Mouse (Mus musculus) embryonic facial prominence, embryonic 12.5 days (tissue): Measurements from ENCODE around the gene Clmn. TPM values are rescaled to one million over a fixed set of nuclear protein-coding genes. Genes with fewer than 3 reads are reported as not detected.
"Not testable (repeated sequence)": the region's sequence is repeated elsewhere in the genome, so short reads cannot be mapped to it uniquely, and the experiment has no call there.

Experiments used
- ATAC-seq: fragments of 200-750 bp; cut with Nextera tagmentation; 2 replicates; pipeline ENCODE4 v1.8.0; 2017; ENCODE audit not compliant: insufficient number of reproducible peaks, insufficient read depth, low FRiP score, low TSS enrichment
- H3K27ac ChIP-seq: fragments of 300-500 bp; sonication (generic); 2 replicates; pipeline ENCODE4 v1.5.1; 2016; ENCODE audit warnings: mild to moderate bottlenecking
- H3K27me3 ChIP-seq: fragments of 300-500 bp; sonication (generic); 2 replicates; pipeline ENCODE4 v1.6.1; 2016; ENCODE audit warnings: mild to moderate bottlenecking, moderate library complexity
- H3K36me3 ChIP-seq: fragments of 300-500 bp; sonication (generic); 2 replicates; pipeline ENCODE4 v1.6.1; 2016; ENCODE audit warnings: mild to moderate bottlenecking
- H3K4me1 ChIP-seq: fragments of 300-500 bp; sonication (generic); 2 replicates; pipeline ENCODE4 v1.6.1; 2016
- H3K4me2 ChIP-seq: fragments of 300-500 bp; sonication (generic); replicated peaks from 2 replicates; pipeline ENCODE4 v1.6.1; 2016; ENCODE audit warnings: mild to moderate bottlenecking, moderate library complexity
- H3K4me3 ChIP-seq: fragments of 300-500 bp; sonication (generic); 2 replicates; pipeline ENCODE4 v1.5.1; 2016; ENCODE audit warnings: mild to moderate bottlenecking
- H3K9ac ChIP-seq: fragments of 300-500 bp; sonication (generic); 2 replicates; pipeline ENCODE4 v1.6.1; 2016; ENCODE audit warnings: mild to moderate bottlenecking, moderate library complexity
- H3K9me3 ChIP-seq: fragments of 300-500 bp; sonication (generic); 2 replicates; pipeline ENCODE4 v1.6.1; 2016; ENCODE audit warnings: mild to moderate bottlenecking, moderate library complexity
- WGBS: fragments of 180-500 bp; shearing (Covaris S2); methylation state at CpG from one replicate; pipeline ENCODE4 v1.1.7; 2016; 5-methylcytosine and 5-hydroxymethylcytosine counted together
- polyA plus RNA-seq: library from polyadenylated mRNA; unstranded; fragments of >200 nt; fragmentation: Nextera tagmentation; extraction: Ambion mirVana; gene quantifications from 2 replicates; pipeline ENCODE4 v1.2.1, GENCODE M21; 2016

The Clmn gene
- polyA plus RNA-seq, 1 experiment from 2014 or later = 4.0 TPM

GRCm38 (mm10) chr12:104837957-104838401 lies 26.9 kb downstream of the Clmn start:
- WGBS = 69% methylated on average over 13 of the region's 13 CpGs
- H3K36me3 ChIP-seq = no peaks in the 10 kb centered on the region
- H3K4me3 ChIP-seq = no peak overlapping the region
- no peaks in the 10 kb centered on the region for H3K9me3 ChIP-seq
- ATAC-seq = no peak
- H3K9ac ChIP-seq = no peak overlapping the region
- H3K27ac ChIP-seq = no peak overlapping the region
- no peaks in the 10 kb centered on the region for H3K4me1 ChIP-seq
- no peaks in the 10 kb centered on the region for H3K27me3 ChIP-seq
- H3K4me2 ChIP-seq = no peak overlapping the region

DNA sequence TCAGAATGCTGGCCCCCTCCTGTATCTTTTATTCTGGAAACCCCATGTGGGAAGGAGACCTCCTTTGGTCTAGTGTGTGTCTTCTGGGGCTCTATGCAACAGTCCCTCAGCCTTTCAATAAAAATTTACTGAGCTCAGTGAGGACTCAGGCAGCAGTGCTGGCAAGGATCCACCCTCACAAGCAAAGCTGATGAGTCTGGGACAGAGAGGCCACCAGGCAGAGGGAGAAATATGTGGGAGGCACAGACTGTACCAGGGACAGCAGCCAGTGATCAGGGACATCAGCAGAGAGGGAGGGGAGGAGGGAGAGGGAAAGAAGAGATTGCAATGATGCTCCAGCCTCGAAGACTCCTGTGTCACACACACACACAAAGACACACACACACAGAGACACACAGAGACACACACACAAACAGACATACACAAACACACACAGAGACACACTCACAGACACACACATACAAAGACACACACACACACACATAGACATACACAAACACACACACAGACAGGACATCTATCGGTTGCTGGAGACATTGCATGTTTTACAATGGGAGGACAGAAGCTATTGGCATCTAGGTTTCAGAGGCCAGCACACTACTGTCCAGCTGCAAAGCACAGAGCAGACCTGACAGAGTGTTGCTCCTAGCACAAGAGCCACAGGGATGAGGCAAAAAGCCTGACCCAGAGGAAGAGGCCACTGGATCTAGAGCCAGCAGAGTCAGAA lies 27.6 kb downstream of the Clmn start:
- Histone ChIP-seq H3K27ac (no peak overlapping the region), H3K9ac (no peak overlapping the region; the same call in 1 of the 2 replicates), H3K4me1 (no peaks in the 10 kb centered on the region), H3K27me3 (no peaks in the 10 kb centered on the region), H3K9me3 (no peaks in the 10 kb centered on the region), H3K36me3 (no peaks in the 10 kb centered on the region), H3K4me2 (no peak overlapping the region), H3K4me3 (no peak overlapping the region)
- no peak for ATAC-seq
- WGBS = 82% methylated on average over 2 of the region's 2 CpGs

- no peak overlapping the region for H3K4me3 ChIP-seq
- 91% methylated on average over 6 of the region's 6 CpGs for WGBS
- H3K4me2 ChIP-seq = no peak overlapping the region
- H3K9ac ChIP-seq = no peak overlapping the region
- no peaks in the 10 kb centered on the region for H3K4me1 ChIP-seq
- no peaks in the 10 kb centered on the region for H3K27me3 ChIP-seq
- H3K36me3 ChIP-seq = no peaks in the 10 kb centered on the region
- no peak for ATAC-seq
- H3K9me3 ChIP-seq = no peaks in the 10 kb centered on the region
- H3K27ac ChIP-seq = no peak overlapping the region
Observed at GRCm38 (mm10) chr12:104836230-104836629, 28.6 kb downstream of the Clmn start.

DNA sequence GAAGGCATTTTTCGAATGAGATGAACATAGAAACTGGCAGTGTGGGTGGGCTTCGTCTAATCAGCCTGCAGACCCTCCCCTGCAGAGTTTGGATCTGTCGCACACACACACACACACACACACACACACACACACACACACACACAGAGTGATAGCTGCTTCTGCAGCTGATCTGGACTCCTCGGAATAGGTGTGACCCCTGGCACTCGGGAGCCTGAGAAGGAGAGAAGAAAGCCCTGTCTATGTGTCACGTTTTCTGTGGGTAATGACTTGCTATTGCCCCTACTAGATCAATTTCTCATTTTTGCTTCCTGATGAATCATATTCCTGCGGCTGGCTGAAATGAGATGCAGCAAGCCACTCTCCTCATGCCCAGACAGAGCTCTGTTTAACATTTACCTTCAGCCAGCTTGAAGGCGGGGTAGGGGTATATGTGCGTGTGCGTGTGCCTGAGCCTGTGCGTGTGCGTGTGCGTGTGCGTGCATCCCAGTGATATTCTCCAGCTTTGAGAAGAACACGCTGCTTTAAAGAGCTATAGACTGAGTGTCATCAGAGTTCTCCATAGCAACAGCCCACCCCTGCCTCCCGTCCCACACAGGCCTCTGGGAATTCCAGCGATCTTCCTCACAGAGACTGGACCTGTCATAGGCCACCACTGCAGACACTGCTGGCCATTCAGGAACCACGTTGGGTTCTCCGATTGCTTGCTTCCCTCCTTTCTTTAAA lies 29.3 kb downstream of the Clmn start:
- Histone ChIP-seq H3K4me1 (no peaks in the 10 kb centered on the region), H3K36me3 (no peaks in the 10 kb centered on the region), H3K9me3 (no peaks in the 10 kb centered on the region), H3K4me3 (no peak overlapping the region), H3K27me3 (no peaks in the 10 kb centered on the region), H3K4me2 (no peak overlapping the region), H3K9ac (no peak overlapping the region), H3K27ac (no peak overlapping the region)
- ATAC-seq = no peak
- WGBS = 74% methylated on average over 19 of the region's 19 CpGs

DNA sequence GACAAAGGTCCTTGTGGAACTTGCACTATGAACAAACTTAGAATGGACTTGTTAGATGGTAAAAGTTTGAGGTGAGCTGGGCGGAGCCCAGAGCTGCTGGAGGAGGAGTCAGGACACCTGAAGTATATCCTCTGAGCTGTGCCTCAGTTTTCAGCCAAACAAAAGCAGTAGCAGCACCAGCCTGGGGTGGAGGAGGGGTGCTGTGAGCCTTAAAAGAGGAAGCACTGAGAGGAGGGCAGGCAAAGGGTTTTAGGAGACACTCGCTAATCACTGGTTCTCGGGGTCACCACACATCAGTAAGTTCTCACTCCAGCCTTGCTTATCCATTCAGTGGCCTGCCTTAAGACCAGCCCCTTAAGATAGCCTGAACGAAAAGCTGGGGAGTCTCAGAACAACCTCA lies 30.1 kb downstream of the Clmn start:
- WGBS = 61% methylated on average over 4 of the region's 4 CpGs
- no peak for ATAC-seq
- H3K4me2 ChIP-seq = no peak overlapping the region

DNA sequence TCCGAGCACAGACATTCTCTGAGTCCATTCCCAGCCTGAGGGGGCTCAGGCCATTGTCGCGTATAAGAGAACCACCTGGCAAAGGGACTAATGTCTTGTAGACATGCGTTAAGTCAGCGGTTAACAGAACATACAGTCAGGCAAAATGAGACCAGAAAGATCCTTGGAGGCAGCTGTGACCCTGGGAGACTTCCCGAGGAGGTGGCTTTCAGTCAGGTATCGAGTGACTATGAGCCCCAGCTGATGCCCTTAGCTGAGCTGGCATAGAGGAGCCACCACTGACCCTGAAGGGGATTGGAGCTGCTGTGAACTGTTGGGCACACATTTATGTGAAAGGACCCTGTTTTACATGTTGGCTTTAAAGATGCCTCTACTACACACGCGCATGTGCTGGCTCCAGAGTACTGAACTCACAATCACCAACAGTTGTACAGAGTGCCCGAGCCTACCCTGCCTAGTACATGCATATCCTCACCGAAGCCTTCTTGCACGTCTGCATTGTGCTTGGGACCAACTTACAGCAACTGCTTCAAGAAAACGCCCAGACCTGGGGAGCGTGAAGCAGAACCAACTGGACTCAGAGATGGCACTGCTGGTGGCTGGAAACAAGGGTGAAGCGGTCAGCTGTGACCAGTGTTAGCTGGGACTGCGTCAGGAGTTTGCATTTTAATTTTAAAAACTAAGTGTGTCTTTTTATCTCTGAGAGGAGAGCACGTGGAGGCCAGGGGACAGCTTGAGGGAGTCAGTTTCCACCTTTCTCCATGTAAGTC lies 34.0 kb downstream of the Clmn start:
- no peak for ATAC-seq
- Histone ChIP-seq H3K27me3 (no peaks in the 10 kb centered on the region), H3K36me3 (no peaks in the 10 kb centered on the region), H3K4me1 (peaks cover 14% of the 10 kb centered on the region), H3K4me2 (no peak overlapping the region), H3K4me3 (no peak overlapping the region), H3K9ac (no peak overlapping the region), H3K27ac (no peak overlapping the region), H3K9me3 (no peaks in the 10 kb centered on the region)
- WGBS = 73% methylated on average over 17 of the region's 17 CpGs

More for the DNA sequence above, 30.1 kb downstream of the Clmn start:
- Histone ChIP-seq H3K36me3 (no peaks in the 10 kb centered on the region), H3K9ac (no peak overlapping the region), H3K9me3 (no peaks in the 10 kb centered on the region), H3K27ac (no peak overlapping the region), H3K27me3 (no peaks in the 10 kb centered on the region), H3K4me3 (no peak overlapping the region), H3K4me1 (peaks cover 6% of the 10 kb centered on the region)

DNA sequence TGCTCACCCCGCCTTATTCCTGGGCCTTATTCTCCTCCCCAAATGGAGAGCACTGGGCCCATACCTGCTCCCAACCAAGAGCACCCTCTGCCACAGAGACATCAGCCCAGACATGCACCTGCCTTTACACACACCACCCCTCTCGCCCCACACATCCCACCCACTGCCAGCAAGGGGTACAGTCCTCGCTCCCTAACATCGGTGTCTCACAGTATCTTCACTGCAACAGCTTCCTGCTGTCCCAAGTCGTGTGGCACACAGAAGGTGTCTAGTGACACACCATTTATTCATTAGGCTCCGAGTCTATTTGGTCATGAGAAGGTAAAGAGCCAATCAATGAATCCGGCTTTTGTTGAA lies 34.6 kb downstream of the Clmn start:
- H3K4me3 ChIP-seq = no peak overlapping the region
- H3K27ac ChIP-seq = no peak overlapping the region
- no peak overlapping the region for H3K4me2 ChIP-seq
- H3K36me3 ChIP-seq = no peaks in the 10 kb centered on the region
- no peak for ATAC-seq
- no peaks in the 10 kb centered on the region for H3K9me3 ChIP-seq
- 74% methylated on average over 7 of the region's 7 CpGs for WGBS
- no peak overlapping the region for H3K9ac ChIP-seq
- H3K4me1 ChIP-seq = peaks cover 14% of the 10 kb centered on the region
- H3K27me3 ChIP-seq = no peaks in the 10 kb centered on the region

DNA sequence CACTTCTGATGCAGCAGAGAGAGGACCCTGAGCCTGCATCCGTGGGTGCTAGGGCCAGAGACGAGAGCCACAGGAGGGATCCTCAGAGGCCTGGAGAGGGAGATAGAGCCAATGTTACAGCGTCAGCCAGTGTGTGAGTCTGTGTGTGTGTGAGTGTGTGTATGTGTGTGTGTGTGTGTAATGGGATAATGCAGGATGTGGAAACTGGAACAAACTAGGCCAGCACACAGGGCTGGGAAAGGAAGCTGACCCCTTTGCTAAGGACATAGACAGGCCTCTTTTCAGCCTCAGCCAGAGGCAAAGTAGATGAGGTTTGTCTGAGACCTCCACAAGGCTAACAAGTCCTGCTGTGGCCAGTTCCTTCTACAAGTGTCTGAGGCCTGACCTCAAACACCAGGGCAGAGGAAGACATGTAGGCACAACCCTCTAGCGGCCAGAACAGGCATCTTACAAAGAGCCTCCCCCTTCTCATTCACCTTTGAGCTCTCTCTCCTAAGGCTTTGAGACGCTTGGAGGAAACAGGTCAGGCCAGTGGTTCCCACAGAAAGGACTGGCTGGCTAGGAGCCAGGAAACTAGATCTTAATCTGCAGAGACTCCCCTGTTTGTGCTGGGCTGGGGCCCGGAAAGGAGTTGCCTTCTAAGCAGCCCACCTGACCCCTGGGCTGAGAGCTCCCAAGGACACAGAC lies 35.1 kb downstream of the Clmn start:
- H3K4me1 ChIP-seq = peaks cover 15% of the 10 kb centered on the region
- no peak overlapping the region for H3K9ac ChIP-seq
- no peak overlapping the region for H3K4me3 ChIP-seq
- ATAC-seq = peak; percentile 43
- H3K36me3 ChIP-seq = no peaks in the 10 kb centered on the region
- H3K27me3 ChIP-seq = no peaks in the 10 kb centered on the region
- no peak overlapping the region for H3K27ac ChIP-seq
- H3K4me2 ChIP-seq = no peak overlapping the region
- no peaks in the 10 kb centered on the region for H3K9me3 ChIP-seq
- 35% methylated on average over 6 of the region's 6 CpGs for WGBS

- H3K9me3 ChIP-seq, H3K27me3 ChIP-seq, H3K36me3 ChIP-seq, ATAC-seq, H3K9ac ChIP-seq, H3K4me3 ChIP-seq, H3K27ac ChIP-seq, H3K4me2 ChIP-seq: not testable (repeated sequence)
- H3K4me1 ChIP-seq = peaks cover 19% of the 10 kb centered on the region
- WGBS = 89% methylated on average over 4 of the region's 4 CpGs
Observed at GRCm38 (mm10) chr12:104828986-104829385, 35.9 kb downstream of the Clmn start.

DNA sequence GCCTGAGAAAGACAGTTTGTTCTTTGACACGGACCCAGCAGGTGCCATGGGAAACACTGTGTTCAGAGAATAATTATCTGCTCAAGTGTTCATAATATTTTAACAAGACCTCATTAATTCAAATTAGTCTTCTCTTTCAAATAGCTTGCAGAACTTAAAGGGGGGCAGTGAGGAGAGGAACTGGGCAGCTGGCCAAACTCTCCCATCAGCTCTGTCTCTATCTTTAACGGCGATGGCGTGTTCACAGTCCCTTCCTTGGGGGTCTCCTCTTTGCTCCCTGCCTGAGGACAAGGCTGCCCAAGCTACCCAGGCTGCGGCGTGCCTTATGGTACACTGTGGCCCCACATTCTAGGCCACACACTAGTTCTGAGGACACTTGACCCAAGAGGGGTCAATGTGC lies 37.2 kb downstream of the Clmn start:
- Histone ChIP-seq H3K36me3 (no peaks in the 10 kb centered on the region), H3K4me2 (no peak overlapping the region), H3K9ac (no peak overlapping the region), H3K4me1 (peaks cover 19% of the 10 kb centered on the region), H3K9me3 (no peaks in the 10 kb centered on the region), H3K27ac (no peak overlapping the region), H3K4me3 (no peak overlapping the region), H3K27me3 (no peaks in the 10 kb centered on the region)
- WGBS = 80% methylated on average over 6 of the region's 6 CpGs
- ATAC-seq = no peak

DNA sequence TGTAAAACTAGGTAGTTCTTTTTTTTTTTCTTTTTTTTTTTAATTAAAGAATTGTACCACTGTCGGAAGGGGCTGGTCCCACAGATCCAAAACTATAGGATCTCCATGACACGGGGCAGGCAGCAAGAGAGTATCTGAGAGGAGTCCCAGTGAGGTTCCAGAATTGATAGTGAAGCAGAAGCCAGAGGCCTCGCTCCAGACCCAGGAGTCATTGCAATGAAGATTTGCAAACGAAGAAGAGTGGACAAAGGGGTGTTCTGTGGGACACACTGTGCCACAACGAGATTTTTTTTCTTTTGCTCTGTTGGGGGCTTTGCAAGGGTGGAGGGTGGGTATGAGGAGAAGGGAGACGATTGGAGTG lies 40.0 kb downstream of the Clmn start:
- 67% methylated on average over 6 of the region's 6 CpGs for WGBS

More for the DNA sequence above, 40.0 kb downstream of the Clmn start:
- H3K9ac ChIP-seq = no peak overlapping the region
- no peak for ATAC-seq
- no peaks in the 10 kb centered on the region for H3K9me3 ChIP-seq
- no peaks in the 10 kb centered on the region for H3K36me3 ChIP-seq
- H3K4me1 ChIP-seq = peaks cover 14% of the 10 kb centered on the region
- no peak overlapping the region for H3K4me3 ChIP-seq
- H3K27ac ChIP-seq = no peak overlapping the region
- H3K27me3 ChIP-seq = no peaks in the 10 kb centered on the region
- H3K4me2 ChIP-seq = no peak overlapping the region
